Mouse (Mus musculus) adrenal gland, postnatal 14 days (tissue): Measurements from ENCODE around the gene Rgsl1. TPM values are rescaled to one million over a fixed set of nuclear protein-coding genes. Genes with fewer than 3 reads are reported as not detected.
A peak's percentile ranks its signal among the peaks of the same experiment; 100 is the strongest.
"Not testable (repeated sequence)": the region's sequence is repeated elsewhere in the genome, so short reads cannot be mapped to it uniquely, and the experiment has no call there.

Experiments used
- DNase-seq: peaks from one replicate; pipeline ENCODE4 v3.0.0; 2021; ENCODE audit warnings: mixed read lengths
- total RNA-seq: library from RNA; stranded (reverse); gene quantifications from 2 replicates; pipeline ENCODE4 v1.2.3, GENCODE M21; 2021

Rgsl1 gene
- total RNA-seq, 1 experiment from 2014 or later, result 0.30 TPM

DNA sequence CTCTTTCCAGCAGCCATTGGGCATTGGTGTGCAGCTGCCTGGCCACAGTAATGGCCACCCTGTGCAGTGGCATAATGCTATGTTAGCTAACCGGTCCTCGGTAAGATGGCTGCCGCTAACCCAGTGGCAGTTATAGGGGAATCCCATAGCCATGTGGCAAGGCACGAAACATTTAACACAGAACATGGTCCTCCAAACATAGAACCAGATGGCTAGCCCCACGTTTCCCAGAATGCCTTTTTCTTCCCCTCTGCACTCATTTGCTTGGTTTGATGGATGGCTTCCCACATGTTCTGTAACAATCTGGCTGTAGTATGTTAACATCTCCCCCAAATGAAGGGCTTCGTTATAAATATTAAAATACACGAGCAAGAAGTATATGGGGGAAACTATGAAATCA lies 67.7 kb downstream of the Rgsl1 start:
- no peak for DNase-seq

DNA sequence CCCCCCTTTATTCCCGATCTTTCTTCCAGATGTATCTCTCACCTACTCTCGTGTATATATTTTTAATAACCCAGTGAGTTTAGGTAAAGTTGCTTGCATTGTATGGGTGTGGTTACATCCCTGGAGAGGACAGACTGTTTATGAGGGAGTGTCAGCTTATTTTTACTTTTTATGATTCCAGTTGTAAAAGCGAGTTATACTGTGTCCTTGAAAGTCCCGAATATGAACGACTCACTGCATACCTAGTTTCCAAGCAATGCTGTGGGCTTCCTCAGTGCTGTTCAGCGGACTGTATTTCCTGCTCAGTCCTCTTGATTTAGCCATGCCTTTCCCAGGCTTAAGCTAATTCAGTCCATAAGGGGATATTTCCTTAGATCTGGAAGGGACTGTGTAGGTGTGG lies 68.8 kb downstream of the Rgsl1 start:
- no peak for DNase-seq

DNA sequence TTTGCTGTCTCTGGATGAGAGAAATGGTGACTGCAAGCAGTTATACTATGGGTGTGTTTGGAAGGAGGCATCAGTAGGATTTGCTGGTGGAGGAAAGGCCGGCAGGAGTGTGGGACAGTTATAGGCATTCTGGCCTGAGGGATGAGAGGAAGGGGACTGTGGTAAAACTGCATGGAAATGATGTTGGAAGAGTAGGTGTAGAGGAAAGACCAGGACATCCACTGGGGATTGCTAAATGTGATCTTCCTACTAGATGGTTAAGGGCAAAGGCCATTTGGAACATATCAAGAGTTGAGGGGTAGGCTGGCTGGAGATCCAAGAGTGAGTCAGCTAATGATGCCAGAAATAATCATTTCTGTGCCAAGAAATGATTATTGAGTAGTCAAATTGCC lies 73.2 kb downstream of the Rgsl1 start:
- no peak for DNase-seq

DNA sequence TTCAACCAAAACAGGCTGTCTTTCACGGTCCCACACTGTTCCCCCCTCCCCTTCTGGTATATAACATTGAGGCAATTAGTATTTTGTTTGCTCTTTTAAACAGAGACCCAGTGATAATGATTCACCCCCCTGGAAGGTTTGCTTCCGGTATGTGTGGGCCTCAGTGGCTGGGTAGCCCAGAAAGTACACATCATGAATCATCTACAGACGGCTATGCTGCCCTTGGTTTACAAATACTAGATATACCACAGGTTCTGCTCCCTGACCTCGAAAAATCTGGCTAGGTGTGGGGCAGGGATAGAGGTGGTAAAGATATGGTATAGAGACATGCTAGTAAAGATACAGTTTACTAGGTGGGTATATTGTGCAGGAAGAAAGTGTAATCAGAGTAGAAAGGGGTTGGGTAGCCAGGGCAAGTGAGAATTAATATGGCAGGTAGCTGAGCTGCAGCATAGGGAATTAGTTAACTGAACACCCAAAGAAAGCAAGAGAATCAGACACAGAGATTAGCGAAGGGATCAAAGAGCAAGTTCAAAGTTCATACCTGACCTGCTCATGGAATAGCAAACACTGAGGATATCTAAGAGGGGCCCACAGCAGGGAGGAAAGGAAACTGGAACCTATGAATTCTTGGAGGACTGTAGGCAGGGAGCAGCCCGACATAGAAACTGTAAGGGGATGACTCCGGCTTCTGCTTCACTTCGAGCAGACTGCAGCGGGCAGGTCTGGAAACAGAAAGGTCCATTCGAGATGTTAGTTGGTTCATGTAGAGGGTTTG lies 73.8 kb downstream of the Rgsl1 start:
- DNase-seq, result no peak

DNA sequence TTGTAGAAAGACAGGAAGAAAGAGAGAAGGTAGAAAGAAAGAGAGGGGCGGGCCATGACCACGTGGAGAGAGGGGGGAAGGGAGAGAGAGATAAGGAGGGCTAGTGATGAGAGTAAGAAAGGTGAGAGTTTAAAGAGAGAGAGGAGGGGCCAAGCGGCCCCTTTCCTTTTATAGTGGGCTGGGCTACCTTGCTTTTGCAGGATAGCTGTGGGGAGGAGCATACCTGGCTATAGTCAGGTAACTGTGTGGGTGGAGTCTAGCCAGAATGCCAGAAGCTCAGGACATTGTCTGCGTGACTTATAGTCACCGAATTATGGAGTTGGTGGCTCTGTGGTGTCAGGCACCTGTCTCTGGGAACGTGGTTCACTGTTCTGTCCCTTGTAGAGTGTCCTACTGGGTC lies 74.4 kb downstream of the Rgsl1 start:
- not testable (repeated sequence) for DNase-seq

DNA sequence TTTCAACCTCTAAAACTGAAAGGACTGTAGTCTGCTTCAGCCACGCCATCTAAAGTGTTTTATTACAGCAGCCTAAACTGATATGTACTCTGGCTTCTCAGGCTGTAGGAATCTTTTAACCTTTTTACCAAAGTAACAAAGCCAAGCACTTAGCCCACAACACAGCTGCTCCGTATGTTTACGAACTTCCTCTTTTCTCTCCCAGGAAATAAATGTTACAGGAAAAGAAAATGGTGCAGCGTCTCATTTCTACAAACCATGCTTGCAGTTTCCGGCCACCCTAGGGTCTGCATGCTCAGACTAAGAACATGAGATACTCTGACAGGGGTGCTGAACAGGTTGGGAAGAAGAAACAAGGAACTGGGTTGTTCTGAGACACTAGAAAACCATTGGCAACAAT lies 75.5 kb downstream of the Rgsl1 start:
- DNase-seq, result no peak

DNA sequence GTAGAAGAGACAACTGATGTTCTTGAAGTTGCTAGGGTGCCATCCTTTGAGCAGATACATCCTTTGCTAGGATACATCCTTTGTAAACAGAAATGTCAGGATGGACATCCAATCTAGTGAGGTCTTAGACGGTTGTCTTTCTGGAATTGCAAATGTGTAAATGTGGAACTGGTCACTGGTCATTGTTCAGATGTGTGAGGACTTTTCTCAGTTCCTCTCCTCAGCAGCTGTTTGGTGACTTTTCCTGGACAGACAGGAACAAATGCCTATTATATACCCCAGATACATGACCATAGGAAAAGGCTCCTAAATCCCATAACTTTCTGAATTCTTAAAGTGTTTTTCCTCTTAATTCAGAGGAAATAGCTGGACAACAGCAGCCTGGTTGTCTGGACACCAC lies 76.7 kb downstream of the Rgsl1 start:
- no peak for DNase-seq

DNA sequence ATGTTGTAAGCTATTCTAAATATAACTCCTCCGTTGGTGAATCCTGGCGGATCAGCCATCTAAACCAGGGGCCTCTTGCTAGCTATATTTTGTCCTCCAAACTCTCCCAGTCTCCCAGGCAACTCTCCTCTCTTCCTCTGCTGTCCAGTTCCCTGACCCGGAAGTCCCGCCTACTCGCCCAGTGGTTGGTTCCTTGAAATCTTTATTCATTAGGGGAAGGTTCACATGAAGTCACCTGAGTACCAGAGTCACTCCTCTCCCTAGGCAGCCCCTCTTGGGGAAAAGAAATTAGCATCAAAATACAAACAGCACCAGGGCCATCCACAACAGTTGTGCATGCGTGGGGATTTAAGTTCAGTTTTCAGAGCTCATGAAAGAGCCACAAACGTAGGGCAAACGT lies 77.6 kb downstream of the Rgsl1 start:
- peak; percentile 19 for DNase-seq

DNA sequence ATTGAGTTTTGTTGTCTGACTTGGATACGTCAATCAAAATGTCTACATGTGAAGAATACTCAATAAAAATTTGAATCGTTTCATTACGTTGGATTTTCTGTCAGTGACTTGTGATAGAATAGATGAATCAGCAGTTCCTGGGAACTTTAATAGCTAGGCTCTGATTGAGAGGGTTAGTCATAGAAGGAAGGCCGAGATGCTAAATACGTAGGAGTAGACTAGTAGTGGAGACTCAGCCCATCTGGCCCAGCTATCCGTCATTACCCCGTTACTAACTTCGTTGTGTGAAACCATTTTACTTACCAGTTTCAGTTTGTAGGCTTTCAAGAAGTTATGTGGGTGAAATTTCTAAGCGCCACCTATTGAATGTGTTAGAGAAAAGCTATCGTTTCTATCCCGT lies 79.8 kb downstream of the Rgsl1 start:
- no peak for DNase-seq

DNA sequence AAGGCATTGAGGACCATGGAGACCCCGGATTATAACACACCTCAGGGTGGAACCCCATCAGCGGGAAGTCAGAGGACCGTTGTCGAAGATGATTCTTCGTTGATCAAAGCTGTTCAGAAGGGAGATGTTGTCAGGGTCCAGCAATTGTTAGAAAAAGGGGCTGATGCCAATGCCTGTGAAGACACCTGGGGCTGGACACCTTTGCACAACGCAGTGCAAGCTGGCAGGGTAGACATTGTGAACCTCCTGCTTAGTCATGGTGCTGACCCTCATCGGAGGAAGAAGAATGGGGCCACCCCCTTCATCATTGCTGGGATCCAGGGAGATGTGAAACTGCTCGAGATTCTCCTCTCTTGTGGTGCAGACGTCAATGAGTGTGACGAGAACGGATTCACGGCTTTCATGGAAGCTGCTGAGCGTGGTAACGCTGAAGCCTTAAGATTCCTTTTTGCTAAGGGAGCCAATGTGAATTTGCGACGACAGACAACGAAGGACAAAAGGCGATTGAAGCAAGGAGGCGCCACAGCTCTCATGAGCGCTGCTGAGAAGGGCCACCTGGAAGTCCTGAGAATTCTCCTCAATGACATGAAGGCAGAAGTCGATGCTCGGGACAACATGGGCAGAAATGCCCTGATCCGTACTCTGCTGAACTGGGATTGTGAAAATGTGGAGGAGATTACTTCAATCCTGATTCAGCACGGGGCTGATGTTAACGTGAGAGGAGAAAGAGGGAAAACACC lies 90.0 kb downstream of the Rgsl1 start:
- no peak for DNase-seq

DNA sequence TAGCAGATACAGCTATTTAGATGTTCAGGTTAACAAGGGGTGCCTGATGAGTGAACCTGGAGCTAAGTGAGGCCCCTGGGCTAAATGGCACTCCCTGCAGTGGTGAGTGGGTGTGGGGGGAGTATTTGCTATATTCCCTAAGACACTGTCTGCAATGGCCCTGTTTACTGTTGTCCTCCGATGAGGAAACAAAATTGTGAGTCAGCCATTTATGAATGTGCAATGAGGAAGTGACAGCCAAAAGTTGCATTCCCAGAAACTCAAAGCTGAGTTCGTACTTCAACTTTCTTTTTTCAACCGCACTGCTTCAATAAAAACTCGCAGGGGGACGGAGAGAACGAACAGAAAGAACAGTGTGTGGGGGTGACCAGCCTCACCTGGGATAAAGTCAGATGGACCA lies 91.4 kb downstream of the Rgsl1 start:
- no peak for DNase-seq

DNA sequence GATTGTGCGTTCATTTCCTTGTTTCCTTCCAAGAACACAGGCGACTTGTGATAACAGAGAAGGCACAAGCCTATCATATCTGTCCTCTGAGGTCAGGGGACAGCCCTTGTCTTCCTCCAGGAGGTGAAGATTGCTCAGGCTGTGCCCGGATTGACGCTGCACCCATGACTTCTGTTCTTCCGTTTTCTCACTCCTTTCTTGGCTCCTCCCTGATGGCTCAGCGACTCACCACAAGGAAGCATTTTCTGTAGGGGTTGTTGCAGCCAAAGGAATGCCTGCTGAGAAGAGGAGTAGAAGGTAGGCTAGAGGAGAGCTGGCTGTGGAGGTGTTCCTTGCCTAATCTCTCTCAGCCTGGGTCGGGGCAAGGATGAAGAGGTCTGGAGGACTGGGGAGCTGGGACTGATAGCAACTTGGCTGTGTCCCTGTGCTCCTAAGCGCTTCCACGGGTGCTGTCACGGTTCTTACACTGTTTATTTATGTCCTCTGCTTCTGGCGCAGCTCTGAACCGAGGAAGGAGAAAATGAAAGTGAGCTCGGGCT lies 92.1 kb downstream of the Rgsl1 start:
- peak; percentile 68 for DNase-seq

DNA sequence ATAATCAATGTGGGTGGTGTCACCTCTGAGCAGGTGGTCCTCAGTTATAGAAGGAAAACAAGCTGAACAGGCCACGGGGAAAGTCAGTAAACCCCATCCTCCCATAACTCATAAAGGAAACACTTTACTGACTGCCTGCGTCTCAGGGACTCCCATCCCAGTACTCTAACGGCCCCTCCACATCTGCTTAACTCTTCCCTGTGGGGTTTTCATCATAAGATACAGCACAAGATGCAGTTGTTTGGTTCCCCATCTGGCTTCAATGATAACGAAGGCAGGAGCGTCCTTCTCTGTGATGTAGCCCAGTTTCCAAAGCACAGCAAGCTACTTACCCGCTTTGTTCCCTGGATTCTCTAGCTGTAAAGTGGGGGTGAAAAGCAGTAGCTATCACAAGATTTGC lies 93.9 kb downstream of the Rgsl1 start:
- no peak for DNase-seq

DNA sequence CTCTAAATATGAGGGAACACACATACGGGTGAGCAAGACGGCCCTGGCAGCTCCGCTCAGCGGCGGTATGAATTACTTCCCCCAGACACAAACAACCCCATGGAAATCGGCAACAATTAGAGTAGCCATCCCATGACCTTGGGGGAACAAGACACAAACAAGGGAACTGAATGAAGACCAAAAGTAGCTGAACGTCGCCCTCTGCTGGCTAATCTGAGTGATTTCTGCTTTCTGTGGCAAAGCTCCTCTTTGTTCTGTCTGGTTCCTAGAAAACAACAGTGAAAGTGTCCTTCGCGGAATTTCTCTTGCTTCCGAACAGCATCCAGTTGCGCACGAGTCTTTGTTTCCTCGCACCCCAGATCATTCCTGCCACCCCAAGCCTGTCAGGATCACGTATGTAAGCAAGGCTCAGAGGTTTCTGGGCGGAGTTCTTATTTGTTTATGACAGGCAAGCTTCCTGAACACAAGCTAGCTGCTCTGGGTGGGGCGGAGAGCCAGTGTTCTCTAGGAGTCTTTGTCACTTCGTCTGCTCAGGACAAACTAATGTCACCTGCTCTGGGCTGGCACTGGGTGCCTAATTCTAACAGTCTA lies 94.6 kb downstream of the Rgsl1 start, which contains the start of gene Rnasel:
Gene Rnasel (plus strand): TSS at position 216 of the 591 bp plus-strand sequence.
- DNase-seq, result peak; percentile 83

DNA sequence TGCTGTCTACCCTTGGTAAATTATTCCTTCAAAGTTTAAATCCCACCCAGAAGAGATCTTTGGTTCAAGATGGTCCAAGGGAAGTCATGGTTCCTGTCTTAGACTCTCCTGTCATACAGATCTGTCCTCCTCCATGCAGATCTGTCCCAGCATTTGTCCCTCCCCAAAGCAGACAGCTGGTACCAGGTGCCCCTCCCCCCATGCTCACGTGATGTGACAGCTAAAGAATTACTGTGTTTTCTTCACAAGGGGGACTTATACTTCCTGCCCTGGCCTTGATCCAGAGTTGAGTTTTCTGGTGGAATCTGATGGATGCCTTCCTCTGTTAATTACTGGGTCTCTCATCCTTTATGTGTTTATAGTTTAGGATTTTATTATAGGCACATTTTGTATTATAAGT lies 95.4 kb downstream of the Rgsl1 start:
- DNase-seq, result peak; percentile 91

DNA sequence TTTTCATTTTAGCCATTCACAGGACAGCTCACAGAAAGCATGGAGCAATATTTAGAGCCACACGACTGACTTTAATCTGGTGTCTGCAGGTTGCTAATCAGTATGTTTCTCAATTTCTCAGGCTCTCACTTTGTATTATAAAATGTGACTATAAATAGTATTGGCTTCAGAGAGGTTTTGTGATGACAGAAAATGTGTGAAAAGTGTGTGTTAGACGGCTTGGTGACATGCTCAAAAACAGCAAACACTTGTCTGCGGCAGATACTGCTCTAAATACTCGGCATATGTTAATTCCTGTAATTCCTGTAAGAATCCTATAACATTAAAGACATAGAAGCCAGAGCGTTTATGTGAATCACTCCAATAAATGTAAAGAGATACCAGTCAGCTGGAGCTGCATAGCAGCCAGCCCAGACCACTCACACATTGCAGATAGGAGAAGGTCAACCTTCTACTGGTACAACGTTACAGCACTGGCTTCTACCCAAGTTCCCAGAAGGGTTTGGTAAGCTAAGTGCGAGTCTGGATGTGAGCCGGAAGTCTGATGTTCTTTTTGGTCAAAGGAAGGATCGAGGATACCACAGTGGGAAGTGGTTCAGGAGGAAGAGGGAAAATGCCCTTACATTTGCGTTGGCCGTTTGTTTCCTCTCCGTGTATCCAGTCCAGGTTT lies 95.9 kb downstream of the Rgsl1 start:
- peak; percentile 42 for DNase-seq

DNA sequence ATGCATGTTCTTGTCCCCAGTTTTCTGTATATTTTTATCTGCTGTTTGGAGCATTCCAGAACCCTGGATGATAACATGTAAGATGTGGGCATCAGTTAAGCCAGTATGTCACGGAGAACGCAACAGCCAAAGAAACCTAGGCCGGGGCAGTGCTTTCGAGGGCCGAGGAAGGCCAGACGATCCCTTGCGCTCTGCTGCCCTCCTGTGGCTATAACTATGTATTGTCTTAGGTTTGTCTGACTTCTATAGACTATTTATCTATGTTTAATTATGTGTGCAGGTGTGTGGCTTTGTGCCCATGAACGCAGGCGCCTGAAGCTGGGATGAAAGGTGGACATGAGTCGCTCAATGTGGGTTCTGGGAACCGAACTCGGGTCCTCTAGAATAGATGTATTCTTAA lies 97.2 kb downstream of the Rgsl1 start:
- peak; percentile 87 for DNase-seq

DNA sequence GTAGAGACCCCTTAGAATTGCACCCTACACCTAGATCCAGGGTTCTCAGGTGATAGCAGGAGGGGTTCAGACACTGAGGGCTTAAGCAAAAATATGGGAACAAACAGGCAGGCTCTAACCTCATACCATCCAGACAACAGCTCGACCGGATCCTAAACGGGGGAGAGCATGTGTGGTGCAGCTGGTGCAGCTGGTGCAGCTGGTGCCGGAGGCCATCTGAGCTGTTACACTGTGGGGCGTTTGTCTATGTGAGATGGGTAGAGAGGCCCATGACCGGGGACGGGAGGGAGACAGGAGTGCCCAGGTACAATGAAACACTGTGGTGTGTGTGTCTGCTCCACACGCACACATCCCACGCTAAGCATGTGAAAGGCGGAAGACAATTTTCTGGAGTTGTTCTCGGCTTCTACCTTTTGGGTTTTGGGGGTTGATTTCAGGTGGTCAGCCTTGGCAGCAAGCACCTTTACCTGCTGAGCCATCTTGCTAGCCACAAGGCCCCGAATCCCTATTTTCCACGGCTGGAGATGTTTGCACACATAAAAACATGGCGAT lies 97.7 kb downstream of the Rgsl1 start:
- DNase-seq, result no peak

DNA sequence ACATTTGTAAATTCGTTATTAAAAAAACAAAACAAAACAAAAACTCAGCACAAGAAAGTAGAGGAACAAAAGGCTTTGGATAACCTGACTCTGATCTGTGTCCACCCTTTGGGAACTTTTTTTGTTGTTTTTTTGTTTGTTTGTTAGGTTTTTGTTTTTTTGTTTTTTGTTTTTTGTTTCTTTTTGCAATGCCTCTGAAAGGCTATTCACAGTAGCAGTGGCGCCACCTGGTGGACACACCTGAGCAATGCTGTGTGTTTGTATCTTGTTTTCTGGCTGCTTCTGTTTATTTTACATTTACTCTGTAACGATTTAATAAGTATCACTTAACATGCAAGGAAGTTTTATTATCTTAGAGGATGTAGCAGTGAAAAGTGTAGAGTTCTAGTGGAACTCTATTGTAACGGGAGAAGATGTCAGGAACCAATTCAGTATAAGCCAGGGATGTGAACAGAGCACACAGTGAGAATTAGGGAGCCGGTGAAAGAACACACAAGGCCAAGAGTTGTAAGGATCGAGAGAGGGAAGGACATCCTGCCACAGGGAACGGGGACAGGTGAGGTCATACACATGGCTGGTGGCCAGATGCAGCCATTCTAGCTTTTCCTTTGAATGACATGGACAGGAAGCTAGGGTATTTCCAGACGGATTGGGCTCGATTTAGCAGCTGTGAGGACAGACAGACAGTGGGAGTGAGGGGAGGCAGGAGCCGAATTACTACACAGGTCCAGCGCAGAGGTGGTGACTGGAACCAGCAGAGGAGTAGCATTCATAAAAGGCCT lies 101.4 kb downstream of the Rgsl1 start:
- peak; percentile 89 for DNase-seq

DNA sequence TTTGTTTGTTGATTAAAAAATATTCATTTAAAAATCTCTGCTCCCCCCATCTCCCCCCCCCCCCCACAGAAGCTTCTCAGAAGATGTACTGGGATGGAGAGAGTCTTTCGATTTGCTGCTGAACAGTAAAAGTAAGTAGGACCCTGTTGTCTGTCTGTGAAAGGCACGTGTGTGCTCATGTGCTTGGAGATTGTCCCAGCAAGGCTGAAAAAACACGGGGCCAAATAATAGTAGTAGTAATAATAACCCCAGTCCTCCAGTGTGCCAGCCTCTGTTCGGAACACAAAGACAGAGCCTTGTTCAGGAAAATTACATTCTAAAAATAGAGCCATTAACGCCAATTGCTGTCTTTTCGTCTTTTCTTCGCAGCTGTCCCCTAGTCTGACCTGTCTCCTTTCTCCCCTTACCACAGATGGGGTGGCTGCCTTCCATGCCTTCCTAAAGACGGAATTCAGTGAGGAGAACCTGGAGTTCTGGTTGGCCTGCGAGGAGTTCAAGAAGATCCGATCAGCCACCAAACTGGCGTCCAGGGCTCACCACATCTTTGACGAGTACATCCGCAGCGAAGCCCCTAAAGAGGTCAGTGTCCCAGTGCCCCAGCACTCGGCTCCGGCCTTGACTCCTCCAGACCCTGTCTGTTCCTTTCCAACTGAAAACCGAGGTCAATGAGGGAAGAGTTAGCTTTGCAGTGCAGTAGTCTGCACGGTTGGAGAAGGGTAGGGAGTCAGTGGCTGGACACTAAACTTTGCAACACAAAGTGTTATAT lies 102.2 kb downstream of the Rgsl1 start:
- no peak for DNase-seq
